14 mouse cellular contexts compared by ENCODE assay signal in genomic region chr15:7064992-7065523, GRCm38 (mm10).
"Had no signal": no experiment of that assay in that cellular context is flagged by ENCODE, and none has a peak within 500 bp of the region (broad histone marks: within the 10 kb centered on the region; RNA-seq: fewer than 3 reads in every experiment).

No protein-coding gene starts in this region.

- H3K4me1 ChIP-seq: liver, embryonic 13.5 days had no signal

- H3K9me3 ChIP-seq: limb, embryonic 13.5 days; liver, embryonic 13.5 days; midbrain, embryonic 12.5 days had no signal

- H3K36me3 ChIP-seq: limb, embryonic 13.5 days; liver, embryonic 13.5 days; midbrain, embryonic 12.5 days had no signal

- H3K4me3 ChIP-seq: limb, embryonic 13.5 days; liver, embryonic 13.5 days; midbrain, embryonic 12.5 days had no signal

- H3K9ac ChIP-seq: limb, embryonic 13.5 days; liver, embryonic 13.5 days; midbrain, embryonic 12.5 days had no signal

- H3K4me2 ChIP-seq: limb, embryonic 13.5 days; liver, embryonic 13.5 days; midbrain, embryonic 12.5 days had no signal

- DNase-seq: left cerebral cortex, postnatal 4 days; liver, embryonic 13.5 days; lung, adult 2 months; lung, postnatal 14 days; lung, postnatal 4 days; thymus, adult 2 months; thymus, postnatal 14 days; thymus, postnatal 4 days had no signal

- ATAC-seq: intestine, embryonic 16.5 days; midbrain, embryonic 16.5 days had no signal

- H3K27me3 ChIP-seq: limb, embryonic 13.5 days; liver, embryonic 13.5 days had no signal

- H3K27ac ChIP-seq: kidney, postnatal 0 days; limb, embryonic 13.5 days; liver, embryonic 13.5 days; midbrain, embryonic 12.5 days; stomach, postnatal 0 days had no signal
